ENCODE assay signal across 29 mouse cellular contexts in genomic region chr2:129414593-129414992, GRCm38 (mm10). TPM values are rescaled to one million over a fixed set of nuclear protein-coding genes. Genes with fewer than 3 reads are reported as not detected.
DNase-seq lines count a peak whose midpoint lies in the region; ATAC-seq and TF ChIP-seq lines count a peak whose summit lies in the region.
"Had no signal": no experiment of that assay in that cellular context is flagged by ENCODE, and none has a peak within 500 bp of the region (broad histone marks: within the 10 kb centered on the region; RNA-seq: fewer than 3 reads in every experiment).

No protein-coding gene starts in this region.

- H3K9me3 ChIP-seq in midbrain, postnatal 0 days (ENCODE audit: low read length) = no peaks in the 10 kb centered on the region
- H3K9me3 ChIP-seq: limb, embryonic 13.5 days; lung, embryonic 15.5 days; neural tube, embryonic 13.5 days; stomach, embryonic 15.5 days had no signal

- no peaks in the 10 kb centered on the region for H3K27me3 ChIP-seq in midbrain, postnatal 0 days (ENCODE audit: insufficient read depth, low read length)
- H3K27me3 ChIP-seq: limb, embryonic 13.5 days; lung, embryonic 15.5 days; neural tube, embryonic 13.5 days; stomach, embryonic 15.5 days had no signal

- no peaks in the 10 kb centered on the region for H3K36me3 ChIP-seq in midbrain, postnatal 0 days (ENCODE audit: insufficient read depth, low read length)
- H3K36me3 ChIP-seq: limb, embryonic 13.5 days; lung, embryonic 15.5 days; neural tube, embryonic 13.5 days; stomach, embryonic 15.5 days had no signal

- 69% methylated on average over 3 of the region's 3 CpGs for WGBS in midbrain, postnatal 0 days

- no peak for TF ChIP-seq CTCF in midbrain, postnatal 0 days (IDR thresholded peaks at IDR 0.05)

- H3K9ac ChIP-seq in midbrain, postnatal 0 days (replicated peaks; ENCODE audit: low read length, poor library complexity, severe bottlenecking) = no peak overlapping the region
- H3K9ac ChIP-seq: hindbrain, embryonic 14.5 days; limb, embryonic 13.5 days; lung, embryonic 15.5 days; neural tube, embryonic 13.5 days; stomach, embryonic 15.5 days had no signal

- no peak overlapping the region for H3K4me3 ChIP-seq in midbrain, postnatal 0 days (ENCODE audit: low read depth, low read length)
- H3K4me3 ChIP-seq: limb, embryonic 13.5 days; lung, embryonic 15.5 days; neural tube, embryonic 13.5 days; stomach, embryonic 15.5 days had no signal

- H3K27ac ChIP-seq in midbrain, postnatal 0 days (ENCODE audit: low read depth, low read length) = peak overlapping the region; percentile 26; the same call in 1 of the 2 replicates
- H3K27ac ChIP-seq: hindbrain, embryonic 14.5 days; limb, embryonic 13.5 days; lung, embryonic 15.5 days; neural tube, embryonic 13.5 days; stomach, embryonic 15.5 days had no signal

- H3K4me1 ChIP-seq in midbrain, postnatal 0 days (ENCODE audit: insufficient read depth, low read length) = peaks cover 7% of the 10 kb centered on the region; the same call in 1 of the 2 replicates
- H3K4me1 ChIP-seq: lung, embryonic 15.5 days; neural tube, embryonic 13.5 days; stomach, embryonic 15.5 days had no signal

- DNase-seq in frontal cortex, postnatal 25 days (ENCODE audit: low spot score in 2 of 2) = no peak
- peak; percentile 30 for DNase-seq in layer of hippocampus, adult 9-11 months
- DNase-seq in layer of hippocampus, postnatal 25 days (ENCODE audit: extremely low spot score in 1 of 2, low spot score in 1 of 2) = no peak
- peak; percentile 39 to 56 for DNase-seq in right cerebral cortex, postnatal 10 days (ENCODE audit: low spot score in 2 of 2)
- no peak for DNase-seq in right cerebral cortex, postnatal 25 days
- peak; percentile 41 for DNase-seq in midbrain, postnatal 0 days (ENCODE audit: low spot score)
- no peak for DNase-seq in lung, postnatal 14 days
- DNase-seq: adrenal gland, postnatal 25 days; B cell, adult 2 months; cerebellum, adult 11 months; cerebellum, adult 9-10 months; cerebellum, postnatal 36 days; gastrocnemius, postnatal 14 days; heart, postnatal 36 days; kidney, adult 11 months; kidney, postnatal 14 days; lung, postnatal 36 days; thymus, postnatal 14 days had no signal

- ATAC-seq in frontal cortex, adult (ENCODE audit: low TSS enrichment) = peak; percentile 45; the same call in 1 of the 2 replicates
- 0 out of 2 replicates have a peak, but pooled peaks have one; percentile 54 for ATAC-seq in midbrain, postnatal 0 days (ENCODE audit: low FRiP score)
- ATAC-seq: inflammation-experienced regulatory T-cells, adult 6 months had no signal

- H3K4me2 ChIP-seq in midbrain, postnatal 0 days (ENCODE audit: low read depth, low read length, poor library complexity, severe bottlenecking) = no peak overlapping the region
- H3K4me2 ChIP-seq: heart, embryonic 11.5 days; hindbrain, embryonic 14.5 days; limb, embryonic 13.5 days; liver, embryonic 11.5 days; lung, embryonic 15.5 days; neural tube, embryonic 13.5 days; stomach, embryonic 15.5 days had no signal

RNA-seq across cellular contexts. Expression of gene Il1b, which starts 43.7 kb away (rescaled TPM):
- total RNA-seq in layer of hippocampus, postnatal 25 days (2021) = not detected
- not detected in 2 replicates for total RNA-seq in midbrain, postnatal 0 days (2014; rRNA removed)
- 0.33 TPM in 1 of 2 replicates, not detected in the other for polyA plus RNA-seq in midbrain, postnatal 0 days (2015; fragmentation: Nextera tagmentation; extraction: Ambion mirVana)
- total RNA-seq: adrenal gland, postnatal 25 days; gastrocnemius, postnatal 14 days; left cerebral cortex, postnatal 25 days had no signal
- polyA plus RNA-seq: heart, embryonic 11.5 days; hindbrain, embryonic 14.5 days; kidney, embryonic 14.5 days; lung, embryonic 15.5 days had no signal

Comparison
In these comparisons a context has a peak if more than half of its experiments do, and no peak if none do; other contexts are left out.
1. DNase-seq: peak in layer of hippocampus, adult 9-11 months (single experiment), right cerebral cortex, postnatal 10 days (2 of 2) and midbrain, postnatal 0 days (single experiment); none in frontal cortex, postnatal 25 days (0 of 2), layer of hippocampus, postnatal 25 days (0 of 2), right cerebral cortex, postnatal 25 days (single experiment) and lung, postnatal 14 days (single experiment).